Mouse (Mus musculus): ENCODE measurements around the gene Bcl11b.

- TF ChIP-seq POLR2A (IDR thresholded peaks at IDR 0.05; ENCODE audit: control insufficient read depth, low read depth, low read length) (no peak), CTCF (IDR thresholded peaks at IDR 0.05; ENCODE audit: control insufficient read depth, insufficient read depth, insufficient replicate concordance, low read depth, low read length) (no peak)
These were observed 133.8 kb downstream of the Bcl11b start for GRCm38 (mm10) chr12:107869526-107870050.

Measured in testis, adult 2 months (tissue).